Mouse (Mus musculus): ENCODE data around the gene Sipa1l1.

Gene Sipa1l1

GRCm38 (mm10) chr12:82246422-82246821 is 77.3 kb downstream of the Sipa1l1 start:
- no peak for DNase-seq (ENCODE audit: inconsistent age in 2 of 2, low spot score in 1 of 2)

- DNase-seq (ENCODE audit: inconsistent age in 2 of 2, low spot score in 1 of 2), result no peak
Measured at GRCm38 (mm10) chr12:82247371-82248258, 78.5 kb downstream of the Sipa1l1 start.

GRCm38 (mm10) chr12:82248501-82248900 is 79.4 kb downstream of the Sipa1l1 start:
- DNase-seq (ENCODE audit: inconsistent age in 2 of 2, low spot score in 1 of 2), result no peak

GRCm38 (mm10) chr12:82251328-82251727 is 82.2 kb downstream of the Sipa1l1 start:
- no peak for DNase-seq (ENCODE audit: inconsistent age in 2 of 2, low spot score in 1 of 2)

- DNase-seq (ENCODE audit: inconsistent age in 2 of 2, low spot score in 1 of 2), result peak in 1 of 2 experiments; percentile 53
Measured at GRCm38 (mm10) chr12:82254076-82254475, 85.0 kb downstream of the Sipa1l1 start.

GRCm38 (mm10) chr12:82256012-82256411 is 86.9 kb downstream of the Sipa1l1 start:
- no peak for DNase-seq (ENCODE audit: inconsistent age in 2 of 2, low spot score in 1 of 2)

GRCm38 (mm10) chr12:82256921-82257500 is 87.9 kb downstream of the Sipa1l1 start:
- no peak for DNase-seq (ENCODE audit: inconsistent age in 2 of 2, low spot score in 1 of 2)

GRCm38 (mm10) chr12:82257994-82258785 is 89.1 kb downstream of the Sipa1l1 start:
- DNase-seq (ENCODE audit: inconsistent age in 2 of 2, low spot score in 1 of 2), result no peak

GRCm38 (mm10) chr12:82263443-82263842 is 94.3 kb downstream of the Sipa1l1 start:
- DNase-seq (ENCODE audit: inconsistent age in 2 of 2, low spot score in 1 of 2), result no peak

GRCm38 (mm10) chr12:82264083-82264851 is 95.1 kb downstream of the Sipa1l1 start:
- no peak for DNase-seq (ENCODE audit: inconsistent age in 2 of 2, low spot score in 1 of 2)

- DNase-seq (ENCODE audit: inconsistent age in 2 of 2, low spot score in 1 of 2), result peak in 1 of 2 experiments; percentile 67
Measured at GRCm38 (mm10) chr12:82265335-82266274, 96.5 kb downstream of the Sipa1l1 start.

- no peak for DNase-seq (ENCODE audit: inconsistent age in 2 of 2, low spot score in 1 of 2)
Measured at GRCm38 (mm10) chr12:82271447-82271846, 102.3 kb downstream of the Sipa1l1 start.

GRCm38 (mm10) chr12:82273503-82273902 is 104.4 kb downstream of the Sipa1l1 start:
- no peak for DNase-seq (ENCODE audit: inconsistent age in 2 of 2, low spot score in 1 of 2)

- no peak for DNase-seq (ENCODE audit: inconsistent age in 2 of 2, low spot score in 1 of 2)
Measured at GRCm38 (mm10) chr12:82274576-82274975, 105.5 kb downstream of the Sipa1l1 start.

- DNase-seq (ENCODE audit: inconsistent age in 2 of 2, low spot score in 1 of 2), result peak in 1 of 2 experiments; percentile 57
Measured at GRCm38 (mm10) chr12:82275767-82276166, 106.6 kb downstream of the Sipa1l1 start.

- no peak for DNase-seq (ENCODE audit: inconsistent age in 2 of 2, low spot score in 1 of 2)
Measured at GRCm38 (mm10) chr12:82276591-82276990, 107.5 kb downstream of the Sipa1l1 start.

GRCm38 (mm10) chr12:82284617-82285016 is 115.5 kb downstream of the Sipa1l1 start:
- DNase-seq (ENCODE audit: inconsistent age in 2 of 2, low spot score in 1 of 2), result no peak

- no peak for DNase-seq (ENCODE audit: inconsistent age in 2 of 2, low spot score in 1 of 2)
Measured at GRCm38 (mm10) chr12:82285018-82285417, 115.9 kb downstream of the Sipa1l1 start.

- DNase-seq (ENCODE audit: inconsistent age in 2 of 2, low spot score in 1 of 2), result no peak
Measured at GRCm38 (mm10) chr12:82286068-82286467, 116.9 kb downstream of the Sipa1l1 start.

GRCm38 (mm10) chr12:82286804-82287203 is 117.7 kb downstream of the Sipa1l1 start:
- DNase-seq (ENCODE audit: inconsistent age in 2 of 2, low spot score in 1 of 2), result no peak

Data from adrenal gland, adult (tissue).